Mouse (Mus musculus) left cerebral cortex, postnatal 10 days (tissue): ENCODE measurements at regions not wholly inside any gene's neighbourhood (a gene's known extent, or its start where the extent isn't known, plus 50 kb on each side); places are given as distances from the start of the nearest gene placed in this dataset.

Experiments
- DNase-seq, 2 experiments: peaks; one replicate each; pipeline ENCODE4 v3.0.0; 2021 to 2022; ENCODE audit warnings: low spot score in 2 of 2, mixed read lengths in 1 of 2; ENCODE audit errors: extremely low spot score in 1 of 2
- intact Hi-C: fragments of 180-260 bp; cut with DNase I; formaldehyde crosslinking; loops from one replicate; pipeline ENCODE4 v1.15.1; 2025

GRCm38 (mm10) chr3:143743649-143744048 is 461.4 kb downstream of the Lmo4 start:
- intact Hi-C loops = loop anchor here (10.0 kb wide), 1 partner anchor 451 kb away; no protein-coding TSS in a partner anchor
- peak in 1 of 2 experiments; percentile 24 for DNase-seq

DNA sequence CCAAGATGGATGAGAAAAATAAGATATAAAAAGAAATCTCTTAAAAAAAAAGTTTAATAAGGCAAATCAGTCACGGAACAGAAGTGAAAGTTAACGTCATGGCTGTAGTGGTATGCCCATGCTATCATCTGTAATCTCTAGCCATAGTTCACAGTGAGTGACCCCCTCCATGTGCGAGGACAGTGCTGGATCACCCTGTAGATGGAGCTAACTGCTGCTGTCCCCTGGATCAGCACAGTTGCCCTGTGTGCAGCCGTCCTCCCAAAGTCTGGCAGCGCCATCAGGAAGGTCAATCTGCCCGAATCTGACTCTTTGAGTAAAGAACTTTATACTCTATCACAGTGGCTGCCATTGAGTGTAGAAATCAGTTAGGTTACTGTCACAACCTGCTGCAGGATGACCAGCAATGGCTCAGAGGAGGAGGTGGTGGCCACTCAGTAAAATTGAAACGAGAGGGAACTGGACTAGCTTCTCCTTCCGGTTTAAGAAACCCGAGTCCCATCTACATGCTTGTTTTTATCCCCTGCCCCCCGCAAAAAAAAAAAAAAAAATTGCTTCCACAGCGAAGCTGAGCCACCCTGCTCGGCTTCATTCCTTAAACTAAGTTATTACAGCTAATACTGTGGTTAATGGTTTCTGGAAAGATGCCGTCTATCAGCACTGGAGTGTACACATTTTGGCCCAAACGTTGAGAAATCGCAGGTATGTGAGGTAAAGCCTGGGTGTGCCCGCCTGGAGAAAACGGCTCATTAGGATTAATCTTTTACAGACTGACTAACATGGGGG is 462.0 kb downstream of the Lmo4 start:
- DNase-seq = no peak
- intact Hi-C loops = loop anchor here (10.0 kb wide), 1 partner anchor 452 kb away; no protein-coding TSS in a partner anchor

DNA sequence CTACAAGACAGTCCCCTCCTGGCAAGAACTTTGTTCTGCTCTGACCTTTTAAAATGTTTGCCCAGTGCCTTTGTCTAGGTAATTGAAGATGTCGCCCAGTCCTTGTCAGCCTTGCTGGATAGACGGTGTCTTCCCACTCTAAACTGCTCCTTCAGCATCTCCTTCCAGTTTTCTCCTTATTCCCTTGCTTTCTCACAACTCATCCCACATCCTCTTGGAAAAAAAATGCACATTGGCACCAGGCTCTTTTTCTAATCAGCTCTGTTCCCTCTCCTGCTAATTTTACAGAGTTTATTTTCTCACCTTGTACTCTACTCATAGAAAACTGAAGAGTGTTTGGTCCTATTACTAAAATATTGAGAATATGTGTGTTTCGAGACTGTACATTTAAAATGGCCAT is 466.3 kb downstream of the Lmo4 start:
- intact Hi-C loops = no loop called here
- DNase-seq = no peak

DNA sequence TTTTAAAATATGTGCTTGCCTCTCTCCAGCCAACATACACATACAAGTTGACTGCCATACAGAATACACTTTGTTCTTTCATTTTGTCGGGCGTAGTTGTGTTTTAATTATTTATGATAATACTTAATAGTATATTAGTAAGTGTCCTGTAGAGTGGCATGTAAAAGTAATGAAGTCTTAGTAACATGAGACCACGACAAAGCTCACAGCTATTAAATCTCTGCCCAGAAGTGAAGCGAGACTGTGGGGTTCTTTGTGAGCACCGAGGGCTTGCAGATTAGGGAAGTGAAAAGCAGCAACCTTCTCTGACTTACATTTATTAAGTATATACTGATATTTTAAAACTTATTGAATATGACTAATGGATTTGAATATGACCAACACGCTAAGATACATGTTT is 467.2 kb downstream of the Lmo4 start:
- intact Hi-C loops = no loop called here
- DNase-seq = no peak

DNA sequence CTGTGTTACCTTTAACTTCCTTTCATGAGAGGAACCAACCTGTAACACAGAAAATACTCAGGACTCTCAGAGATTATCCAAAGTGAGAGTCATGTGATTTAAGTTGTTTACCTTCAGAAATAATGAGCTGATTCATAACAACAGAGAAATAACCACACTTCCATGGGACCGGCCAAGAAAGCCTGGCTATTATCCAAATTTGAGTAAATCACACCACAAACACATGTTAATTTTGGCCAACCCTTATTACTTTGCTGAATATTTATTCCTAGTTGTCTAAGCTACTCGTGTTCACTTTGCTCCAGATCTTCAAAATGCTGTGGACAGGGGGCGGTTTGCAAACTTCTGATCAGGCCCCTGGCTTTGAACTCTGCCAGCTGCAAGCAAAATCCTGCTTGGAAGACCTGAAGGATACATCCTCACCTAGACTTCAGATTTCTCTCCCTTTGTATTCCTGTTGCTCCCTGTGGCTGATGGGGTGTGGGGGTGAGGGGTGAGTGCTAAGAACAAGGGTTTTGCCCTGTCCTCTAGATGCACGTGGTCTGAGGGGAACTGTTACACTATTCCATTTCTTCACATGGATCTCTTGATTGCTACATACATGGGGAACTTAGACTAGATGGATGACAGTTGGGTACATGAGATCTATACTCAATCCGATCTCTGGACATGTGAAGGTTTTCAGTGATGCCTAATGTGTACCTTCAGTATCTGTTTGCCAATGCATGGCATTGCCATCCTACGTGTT is 468.2 kb downstream of the Lmo4 start:
- no peak for DNase-seq
- intact Hi-C loops = no loop called here

DNA sequence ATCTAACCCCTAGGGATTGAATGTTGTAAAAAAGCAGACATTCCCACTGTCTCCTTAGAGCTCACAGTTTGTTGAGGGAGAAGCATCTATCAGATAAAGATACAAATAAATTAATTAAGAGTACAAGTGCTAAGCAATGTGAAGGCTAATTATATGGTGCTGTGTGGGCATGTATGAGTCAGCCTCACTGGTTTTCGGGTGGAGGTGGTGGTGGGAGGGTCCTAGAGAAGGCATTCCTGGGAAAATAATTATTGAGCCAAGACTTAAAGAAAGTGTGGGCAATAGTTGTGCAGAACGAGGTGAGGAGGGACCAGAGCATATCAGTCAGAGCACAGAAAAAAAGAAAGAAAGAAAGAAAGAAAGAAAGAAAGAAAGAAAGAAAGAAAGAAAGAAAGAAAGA is 470.2 kb downstream of the Lmo4 start:
- intact Hi-C loops = no loop called here
- no peak for DNase-seq

DNA sequence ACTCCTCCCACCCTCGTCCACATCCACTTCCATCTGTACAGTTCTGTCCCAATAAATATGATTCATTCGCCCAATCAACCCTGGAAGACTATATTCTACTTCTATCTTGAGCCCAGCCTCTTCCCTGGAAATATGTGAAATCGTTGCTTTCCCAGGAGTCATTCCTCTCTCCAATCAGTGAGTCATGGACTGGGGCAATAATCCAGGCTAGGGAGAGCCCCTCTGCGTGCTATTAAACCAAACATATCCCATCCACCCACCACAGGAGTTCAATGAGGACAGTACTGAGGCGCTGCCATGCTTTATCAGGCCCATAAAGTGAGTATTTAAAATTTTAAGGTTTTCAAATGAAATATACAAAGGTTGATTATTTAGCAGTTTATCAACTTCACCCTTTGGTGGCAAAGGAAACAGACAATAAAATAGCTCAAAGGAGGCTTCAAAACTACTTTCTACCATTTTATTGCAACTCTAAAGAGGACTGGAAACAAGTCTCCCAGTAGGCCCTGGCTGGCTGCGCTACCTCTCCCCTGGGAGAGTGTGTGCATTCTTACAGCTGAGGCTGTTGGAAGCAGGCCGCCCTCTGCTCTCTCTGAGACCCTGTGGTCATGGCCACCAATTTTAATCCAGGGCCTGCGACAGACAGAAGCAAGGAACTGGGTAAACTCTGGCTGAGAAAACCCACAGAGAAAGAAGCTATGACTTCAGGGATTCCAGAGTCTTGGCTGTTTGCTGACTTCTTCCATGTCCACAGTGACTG is 471.9 kb downstream of the Lmo4 start:
- no peak for DNase-seq
- intact Hi-C loops = no loop called here

- no peak for DNase-seq
- intact Hi-C loops = no loop called here
Observed at GRCm38 (mm10) chr3:143729473-143730076, 475.4 kb downstream of the Lmo4 start.

DNA sequence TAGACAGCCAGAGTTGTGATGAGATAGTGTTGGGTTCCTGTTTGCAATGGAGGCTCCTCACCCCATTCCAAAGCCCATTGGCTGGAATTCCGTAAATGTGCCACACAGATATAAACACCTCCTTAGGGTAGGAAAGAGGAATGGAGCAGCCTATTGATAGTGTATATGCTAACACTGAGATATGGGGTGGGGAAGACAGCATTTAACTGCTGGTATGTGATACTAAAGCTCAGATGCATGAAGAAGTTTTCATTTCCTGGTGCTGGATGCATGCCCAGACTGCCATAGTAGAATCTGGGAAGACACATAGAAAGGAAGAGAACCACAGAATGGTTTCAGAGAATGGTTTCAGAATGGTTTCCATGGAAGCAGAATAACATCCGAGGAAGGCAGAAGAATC is 482.4 kb downstream of the Lmo4 start:
- peak; percentile 31 to 36 for DNase-seq
- intact Hi-C loops = no loop called here

GRCm38 (mm10) chr3:143722082-143722481 is 482.9 kb downstream of the Lmo4 start:
- intact Hi-C loops = no loop called here
- DNase-seq = no peak

GRCm38 (mm10) chr3:143713183-143713582 is 491.8 kb downstream of the Lmo4 start:
- no peak for DNase-seq
- intact Hi-C loops = no loop called here

- intact Hi-C loops = no loop called here
- no peak for DNase-seq
Observed at GRCm38 (mm10) chr3:143710805-143711469, 494.1 kb downstream of the Lmo4 start.

DNA sequence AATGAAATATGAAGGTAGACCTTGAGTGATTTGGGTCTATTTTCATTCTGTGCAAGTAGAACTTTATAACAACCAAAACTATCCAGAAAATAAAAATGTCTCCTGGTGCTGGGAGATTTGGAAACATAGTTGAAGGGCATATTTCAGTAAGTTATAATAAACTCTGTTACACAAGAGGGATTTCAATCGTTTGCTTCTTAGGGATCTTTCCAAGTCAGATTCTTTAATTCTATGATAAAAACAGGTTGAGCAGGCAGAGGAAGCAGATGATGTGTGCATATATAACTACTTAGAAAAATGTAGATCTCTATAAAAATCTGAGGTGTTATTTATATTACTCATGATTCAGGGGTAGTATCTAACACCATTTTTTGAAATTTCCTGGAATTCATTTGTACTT is 498.3 kb downstream of the Lmo4 start:
- intact Hi-C loops = loop anchor here (10.0 kb wide), 1 partner anchor 102 kb away; no protein-coding TSS in a partner anchor
- no peak for DNase-seq

- intact Hi-C loops = no loop called here
- DNase-seq = no peak
Observed at GRCm38 (mm10) chr3:143694817-143695216, 510.2 kb downstream of the Lmo4 start.

DNA sequence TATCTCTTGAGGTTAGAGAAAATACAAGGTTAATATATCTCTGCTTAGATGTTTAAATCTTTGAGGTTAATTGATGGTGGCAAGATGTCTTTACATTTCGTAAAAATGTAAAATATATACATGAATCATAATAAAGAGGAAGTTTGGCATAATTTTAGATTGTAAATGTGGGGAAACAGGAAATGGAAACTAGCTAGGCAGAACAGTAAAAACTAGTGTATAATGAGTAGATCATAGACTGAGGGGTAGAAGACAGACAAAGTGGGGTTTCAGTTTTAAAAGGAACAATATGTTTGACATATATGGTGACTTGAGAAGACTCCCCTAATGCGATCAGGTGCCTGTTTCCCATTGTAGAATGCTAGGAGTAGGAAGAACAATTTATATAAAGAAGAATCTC is 519.3 kb downstream of the Lmo4 start:
- no peak for DNase-seq
- intact Hi-C loops = no loop called here

GRCm38 (mm10) chr3:143678186-143678585 is 526.8 kb downstream of the Lmo4 start:
- intact Hi-C loops = no loop called here
- DNase-seq = no peak

GRCm38 (mm10) chr3:143674855-143675254 is 530.2 kb downstream of the Lmo4 start:
- intact Hi-C loops = no loop called here
- no peak for DNase-seq

DNA sequence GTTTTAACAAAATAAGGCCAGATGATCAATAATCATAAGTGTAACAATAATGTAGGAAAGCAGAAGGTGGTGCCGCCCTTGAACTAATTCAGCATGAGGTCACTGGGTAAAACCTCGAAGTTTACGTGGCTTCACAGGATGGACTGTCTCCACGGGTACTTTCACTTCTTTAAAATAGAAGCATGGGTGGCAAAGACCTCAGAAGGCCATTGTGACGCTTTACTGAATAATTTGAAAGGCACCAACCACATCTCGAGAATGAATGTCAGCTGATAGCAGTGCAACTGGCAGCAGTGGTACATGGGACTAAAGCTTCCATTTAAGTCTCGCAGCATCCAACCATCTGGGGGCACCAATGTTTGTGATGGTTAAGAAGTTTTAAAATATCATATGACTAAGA is 530.6 kb downstream of the Lmo4 start:
- no peak for DNase-seq
- intact Hi-C loops = no loop called here
